Mouse (Mus musculus) layer of hippocampus, postnatal 10 days (tissue): Measurements from ENCODE around the gene Gpr137. TPM values are rescaled to one million over a fixed set of nuclear protein-coding genes. Genes with fewer than 3 reads are reported as not detected.
A peak's percentile ranks its signal among the peaks of the same experiment; 100 is the strongest.

Experiments
- DNase-seq, 2 experiments: peaks; one replicate each; pipeline ENCODE4 v3.0.0; 2021; ENCODE audit warnings: low spot score in 2 of 2
- total RNA-seq, 2 experiments: library from RNA; stranded (reverse); gene quantifications; 2 replicates each; pipeline ENCODE4 v1.2.3; 2021

Gpr137 gene
- total RNA-seq, 2 experiments from 2014 or later, result 73.7 to 74.1 TPM

- DNase-seq, result peak; percentile 72 to 82
Observed at GRCm38 (mm10) chr19:6974211-6975205, 32.2 kb upstream of the Gpr137 start, which contains the start of gene Ppp1r14b. TSS of gene Ppp1r14b (plus strand) at chr19:6974968.

GRCm38 (mm10) chr19:6973581-6974190, 31.4 kb upstream of the Gpr137 start:
- DNase-seq, result no peak

- DNase-seq, result no peak
Observed at GRCm38 (mm10) chr19:6972247-6972917, 30.1 kb upstream of the Gpr137 start.

- no peak for DNase-seq
Observed at GRCm38 (mm10) chr19:6971644-6972043, 29.4 kb upstream of the Gpr137 start.

GRCm38 (mm10) chr19:6970460-6971085, 28.3 kb upstream of the Gpr137 start:
- no peak for DNase-seq

GRCm38 (mm10) chr19:6969665-6970381, 27.5 kb upstream of the Gpr137 start:
- peak; percentile 53 to 72 for DNase-seq

- no peak for DNase-seq
Observed at GRCm38 (mm10) chr19:6969291-6969664, 27.0 kb upstream of the Gpr137 start.

- DNase-seq, result no peak
Observed at GRCm38 (mm10) chr19:6968491-6969271, 26.4 kb upstream of the Gpr137 start.

GRCm38 (mm10) chr19:6956461-6956860, 14.2 kb upstream of the Gpr137 start:
- DNase-seq, result no peak

GRCm38 (mm10) chr19:6955424-6955823, 13.1 kb upstream of the Gpr137 start:
- no peak for DNase-seq

- DNase-seq, result peak in 1 of 2 experiments; percentile 46
Observed at GRCm38 (mm10) chr19:6954046-6954445, 11.8 kb upstream of the Gpr137 start.

GRCm38 (mm10) chr19:6952712-6953037, 10.4 kb upstream of the Gpr137 start:
- DNase-seq, result no peak

- DNase-seq, result peak; percentile 74 to 82
Observed at GRCm38 (mm10) chr19:6951994-6952711, 9.9 kb upstream of the Gpr137 start.

GRCm38 (mm10) chr19:6951381-6951968, 9.2 kb upstream of the Gpr137 start:
- DNase-seq, result peak; percentile 90 to 91

GRCm38 (mm10) chr19:6950613-6951153, 8.4 kb upstream of the Gpr137 start:
- DNase-seq, result peak in 1 of 2 experiments; percentile 68

- DNase-seq, result no peak
Observed at GRCm38 (mm10) chr19:6949951-6950350, 7.7 kb upstream of the Gpr137 start.

- DNase-seq, result no peak
Observed at GRCm38 (mm10) chr19:6949532-6949931, 7.3 kb upstream of the Gpr137 start.

GRCm38 (mm10) chr19:6948186-6948585, 5.9 kb upstream of the Gpr137 start:
- DNase-seq, result no peak

- DNase-seq, result no peak
Observed at GRCm38 (mm10) chr19:6947742-6948141, 5.5 kb upstream of the Gpr137 start.
